Mouse (Mus musculus) cerebellum, adult 18-20 months (tissue): ENCODE data around the gene Hapln1.
A peak's percentile ranks its signal among the peaks of the same experiment; 100 is the strongest.

ENCODE experiments used
- DNase-seq, 2 experiments: peaks; one replicate each; pipeline ENCODE4 v3.0.0; 2021

The Hapln1 gene

GRCm38 (mm10) chr13:89600466-89600865 lies 60.9 kb downstream of the Hapln1 start:
- DNase-seq, result no peak

GRCm38 (mm10) chr13:89603336-89603735 lies 63.7 kb downstream of the Hapln1 start:
- no peak for DNase-seq

DNA sequence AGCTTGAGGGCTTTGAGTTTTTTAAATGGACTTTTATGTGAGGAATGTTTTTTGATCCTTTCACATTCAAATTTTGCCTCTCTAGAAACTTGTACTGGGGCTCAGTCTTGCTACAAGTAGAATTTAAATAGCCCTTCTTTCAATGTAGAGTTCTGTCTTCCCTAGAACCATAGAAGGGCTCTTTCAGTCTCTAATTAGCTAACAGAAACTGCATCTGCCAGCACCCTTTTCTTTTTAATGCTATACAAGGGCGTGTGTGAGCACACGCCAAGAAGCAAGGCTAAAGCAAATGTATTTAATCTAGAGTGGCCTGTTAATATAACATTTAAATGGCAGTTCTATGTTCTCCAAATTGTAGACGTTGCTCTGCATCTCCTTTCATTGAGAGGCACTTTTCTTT lies 67.8 kb downstream of the Hapln1 start:
- no peak for DNase-seq

DNA sequence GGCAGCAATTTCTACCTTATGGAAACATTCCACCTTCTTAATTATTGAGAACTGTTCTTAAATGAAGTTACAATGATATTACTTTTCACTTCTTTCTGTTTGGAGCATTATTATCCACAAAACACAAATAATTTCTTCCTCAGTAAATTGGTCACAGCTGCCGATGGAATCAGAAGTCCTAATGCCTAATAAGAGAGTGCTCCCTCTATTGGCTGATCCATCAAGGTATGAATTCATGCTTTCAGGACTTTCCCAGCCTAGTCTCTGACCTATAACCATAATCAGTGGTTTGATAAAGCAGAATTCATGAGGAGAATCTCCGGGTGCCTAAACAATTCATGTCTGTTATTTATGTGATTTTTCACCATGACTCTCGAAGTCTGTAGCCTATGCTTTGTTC lies 79.5 kb downstream of the Hapln1 start:
- no peak for DNase-seq

GRCm38 (mm10) chr13:89634137-89634683 lies 94.6 kb downstream of the Hapln1 start:
- DNase-seq, result peak; percentile 6 to 8

- no peak for DNase-seq
These were observed 97.4 kb downstream of the Hapln1 start for GRCm38 (mm10) chr13:89637012-89637411.

- no peak for DNase-seq
These were observed 106.0 kb downstream of the Hapln1 start for GRCm38 (mm10) chr13:89645589-89645988.

- no peak for DNase-seq
These were observed 113.2 kb downstream of the Hapln1 start for GRCm38 (mm10) chr13:89652773-89653172.

DNA sequence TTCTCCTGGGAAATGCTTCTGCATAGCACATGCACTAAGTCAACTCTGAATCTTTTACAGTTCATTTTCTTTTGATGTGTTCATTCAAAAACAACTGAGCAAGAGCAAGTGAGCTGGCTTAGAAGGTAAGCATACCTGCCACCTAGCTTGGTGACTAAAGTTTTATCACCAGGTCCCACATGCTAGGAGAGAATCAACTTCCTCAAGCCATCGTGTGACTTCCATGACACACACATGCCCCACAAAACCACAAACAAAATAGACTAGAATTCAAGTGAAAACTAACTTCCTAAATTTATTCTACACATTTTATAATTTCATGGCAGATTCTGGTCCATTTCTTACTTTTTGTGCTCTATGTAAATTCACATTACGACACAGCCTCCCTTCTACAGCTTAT lies 113.7 kb downstream of the Hapln1 start:
- DNase-seq, result no peak

GRCm38 (mm10) chr13:89657046-89657445 lies 117.5 kb downstream of the Hapln1 start:
- no peak for DNase-seq
